Mouse (Mus musculus) CH12.LX (cell line): ENCODE data around the gene Lrrc74b.

Source experiments
- BHLHE40 ChIP-seq: IDR thresholded peaks from 2 replicates; pipeline ENCODE4 v1.6.1; 2011; ENCODE audit warnings: mild to moderate bottlenecking, low read depth, low read length, improper control_type of control experiment
- CHD1 ChIP-seq: IDR thresholded peaks from 2 replicates; pipeline ENCODE4 v1.6.1; 2012; ENCODE audit warnings: low read depth, low read length, improper control_type of control experiment, inconsistent platforms
- CTCF ChIP-seq, 2 experiments: IDR thresholded peaks in 1 of 2; conservative IDR thresholded peaks in 1 of 2; 2 replicates each; pipeline ENCODE4 v1.5.1; 2011 to 2012; ENCODE audit warnings: low read depth in 2 of 2, low read length in 2 of 2, improper control_type of control experiment in 1 of 2, inconsistent platforms in 1 of 2, mild to moderate bottlenecking in 1 of 2, moderate library complexity in 1 of 2
- E2F4 ChIP-seq: IDR thresholded peaks from 2 replicates; pipeline ENCODE4 v1.6.1; 2011; ENCODE audit warnings: low read depth, low read length, improper control_type of control experiment; ENCODE audit not compliant: insufficient replicate concordance
- EP300 ChIP-seq: IDR thresholded peaks from 2 replicates; pipeline ENCODE4 v1.6.1; 2011; ENCODE audit warnings: low read length, improper control_type of control experiment
- ETS1 ChIP-seq: conservative IDR thresholded peaks from 2 replicates; pipeline ENCODE4 v1.6.1; 2012; ENCODE audit warnings: low read depth, mild to moderate bottlenecking, inconsistent platforms, low read length, improper control_type of control experiment, moderate library complexity
- NELFE ChIP-seq: IDR thresholded peaks from 2 replicates; pipeline ENCODE4 v1.6.1; 2011; ENCODE audit warnings: low read depth, low read length, improper control_type of control experiment
- NRF1 ChIP-seq: IDR thresholded peaks from 2 replicates; pipeline ENCODE4 v1.6.1; 2014; ENCODE audit warnings: low read depth, mild to moderate bottlenecking, inconsistent platforms, low read length, improper control_type of control experiment, moderate library complexity
- POLR2A ChIP-seq: IDR thresholded peaks from 2 replicates; pipeline ENCODE4 v1.6.1; 2011; ENCODE audit warnings: low read depth, mild to moderate bottlenecking, improper control_type of control experiment, low read length
- TBP ChIP-seq: conservative IDR thresholded peaks from 2 replicates; pipeline ENCODE4 v1.6.1; 2011; ENCODE audit warnings: low read depth, low read length, improper control_type of control experiment
- TCF12 ChIP-seq: IDR thresholded peaks from 2 replicates; pipeline ENCODE4 v1.6.1; 2014; ENCODE audit warnings: low read depth, mild to moderate bottlenecking, inconsistent platforms, low read length, improper control_type of control experiment
- ZNF384 ChIP-seq: IDR thresholded peaks from 2 replicates; pipeline ENCODE4 v1.6.1; 2012; ENCODE audit warnings: low read depth, low read length, improper control_type of control experiment, inconsistent platforms

- TF ChIP-seq NRF1 (no peak), POLR2A (no peak), CHD1 (no peak), EP300 (no peak), CTCF (conservative IDR thresholded peaks at IDR 0.05 in 1 of 2, IDR thresholded peaks at IDR 0.05 in 1 of 2; ENCODE audit: low read depth in 2 of 2, low read length in 2 of 2) (no peak), ZNF384 (no peak), E2F4 (no peak), NELFE (no peak), ETS1 (no peak), TCF12 (no peak), TBP (no peak), BHLHE40 (no peak)
These were observed 43.9 kb upstream of the Lrrc74b start for GRCm38 (mm10) chr16:17604941-17605340.
